Mouse (Mus musculus) kidney, adult 8-10 months (tissue): ENCODE data around the gene Gfpt1.

Source experiments
- DNase-seq, 2 experiments: peaks; one replicate each; pipeline ENCODE4 v3.0.0; 2022

Gene Gfpt1

DNA sequence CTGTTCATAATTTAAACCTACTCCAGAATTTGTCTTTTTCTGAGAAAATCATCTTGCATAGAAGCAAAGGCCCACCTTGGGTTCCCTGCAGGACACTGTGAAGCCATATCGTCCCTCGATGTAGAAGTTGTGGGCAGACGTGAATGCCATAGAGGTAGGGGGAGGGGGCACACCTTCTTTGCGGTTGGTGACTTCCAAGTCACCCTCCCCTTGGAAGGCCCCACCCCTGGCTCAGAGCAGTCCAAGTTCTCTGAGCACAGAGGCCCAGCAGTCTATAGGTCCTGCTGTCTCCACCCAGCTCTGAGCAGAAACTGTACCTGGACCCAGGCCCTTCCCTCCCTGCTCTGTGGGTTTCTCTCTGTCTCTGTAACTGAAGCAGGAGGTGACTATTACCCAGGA lies 59.3 kb downstream of the Gfpt1 start:
- no peak for DNase-seq

- DNase-seq = peak in 1 of 2 experiments; percentile 20
Measured at GRCm38 (mm10) chr6:87102421-87102911, 59.8 kb downstream of the Gfpt1 start.

GRCm38 (mm10) chr6:87103314-87103713 lies 60.7 kb downstream of the Gfpt1 start:
- no peak for DNase-seq

DNA sequence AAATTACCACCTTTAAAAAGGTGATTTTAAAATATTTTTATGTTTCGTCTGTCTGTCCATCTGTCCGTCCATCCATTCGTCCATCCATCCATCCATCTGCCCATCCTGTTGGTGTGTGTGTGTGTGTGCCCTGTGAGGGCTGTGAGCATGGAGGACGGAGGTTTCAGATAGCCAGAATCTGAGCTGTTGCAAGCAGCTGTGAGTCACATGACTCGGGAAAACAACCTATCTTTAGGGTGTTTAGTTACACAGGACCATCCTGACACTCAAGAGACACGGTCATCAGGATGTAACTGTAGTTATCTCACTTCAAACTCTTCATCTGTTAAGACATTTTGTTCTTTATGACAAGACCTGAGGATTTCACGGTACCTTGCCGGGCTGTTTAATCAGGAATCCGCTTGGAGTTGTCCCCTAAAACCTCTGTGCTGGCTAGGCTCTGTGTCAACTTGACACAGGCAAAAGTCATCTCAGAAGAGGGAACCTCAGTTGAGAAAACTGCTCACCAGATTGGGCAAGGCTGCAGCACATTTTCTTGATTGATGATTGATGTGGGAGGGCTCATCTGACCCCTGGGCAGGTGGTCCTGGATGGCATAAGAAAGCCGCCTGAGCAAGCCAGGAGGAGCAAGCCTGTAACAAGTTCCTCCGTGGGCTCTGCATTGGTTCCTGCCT lies 61.6 kb downstream of the Gfpt1 start, which contains the start of gene D6Ertd527e:
Gene D6Ertd527e (plus strand): TSS at position 624 of the 674 bp plus-strand sequence.
- DNase-seq = no peak

GRCm38 (mm10) chr6:87111493-87111892 lies 68.8 kb downstream of the Gfpt1 start:
- no peak for DNase-seq

- DNase-seq = no peak
Measured at GRCm38 (mm10) chr6:87112125-87112524, 69.5 kb downstream of the Gfpt1 start.

DNA sequence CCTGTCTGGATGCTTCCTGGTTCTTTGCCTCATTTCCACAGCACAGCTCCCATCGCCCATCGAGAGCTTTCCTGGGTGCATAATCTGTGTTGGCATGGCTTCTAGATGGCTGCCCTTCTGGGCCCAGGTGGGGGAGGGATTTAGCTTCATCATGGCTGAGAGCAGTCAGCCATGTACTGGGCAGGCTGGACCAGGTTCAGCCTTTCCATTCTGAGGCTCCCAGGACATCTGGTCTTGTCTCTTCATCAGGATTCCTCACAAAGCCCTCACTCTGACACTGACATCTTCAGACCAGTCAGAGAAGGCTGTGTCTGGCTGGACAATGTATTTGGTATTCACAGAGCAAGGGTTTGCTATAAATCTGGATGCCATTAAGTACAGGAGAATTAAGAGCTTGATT lies 73.3 kb downstream of the Gfpt1 start:
- DNase-seq = no peak

DNA sequence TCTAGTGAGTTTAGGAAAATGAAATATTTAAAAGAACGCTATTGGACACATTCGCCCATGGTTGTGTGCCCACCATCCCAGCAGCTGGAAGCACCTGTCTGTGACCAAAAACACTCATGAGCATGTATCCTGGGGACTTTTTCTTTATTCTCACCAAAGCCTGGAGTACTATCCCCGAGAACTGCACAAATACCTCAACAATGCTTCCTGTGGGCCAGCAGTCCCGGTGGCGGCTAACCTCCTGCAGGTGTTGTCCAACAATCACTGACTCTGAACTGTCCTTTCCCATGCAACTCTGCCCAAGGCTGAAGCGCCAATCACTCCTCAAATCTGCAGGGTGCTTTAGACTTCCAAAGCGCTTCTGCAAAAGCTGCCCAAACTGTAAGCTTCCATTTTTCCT lies 74.0 kb downstream of the Gfpt1 start:
- DNase-seq = no peak

DNA sequence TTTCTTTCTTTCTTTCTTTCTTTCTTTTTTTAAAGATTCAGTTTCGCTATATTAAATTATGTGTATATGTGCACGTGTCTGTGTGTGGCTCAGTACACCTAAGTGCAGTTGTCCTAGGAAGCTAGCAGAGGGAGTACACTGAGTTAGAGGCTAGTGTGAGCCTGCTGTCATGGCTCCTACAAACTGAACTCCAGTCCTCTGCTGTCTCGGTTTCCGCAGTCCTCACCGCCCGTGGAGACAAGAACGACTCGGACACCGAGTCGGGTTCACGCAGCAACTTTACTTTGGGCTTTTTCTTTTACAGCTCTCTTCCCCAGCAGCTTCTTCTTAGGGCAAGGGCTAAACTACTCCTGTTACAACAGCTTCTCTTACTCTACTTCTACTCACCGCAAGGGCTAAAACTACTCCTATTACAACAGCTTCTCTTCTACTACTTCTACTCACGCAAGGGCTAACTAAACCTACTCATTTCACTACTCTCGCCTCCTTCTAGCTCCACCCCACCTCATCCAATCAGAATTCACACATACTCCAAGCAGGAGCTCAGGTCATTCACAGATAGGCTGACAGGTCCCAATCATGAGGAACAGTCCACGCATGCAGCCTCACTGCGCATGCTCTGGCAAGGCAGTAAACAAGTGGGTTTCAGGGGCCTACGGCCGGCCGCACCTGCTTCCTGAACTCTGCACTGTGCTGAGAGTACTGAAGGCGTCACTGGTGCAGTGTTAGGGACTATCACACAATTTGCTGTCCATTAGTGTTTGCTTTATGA lies 76.6 kb downstream of the Gfpt1 start:
- no peak for DNase-seq

GRCm38 (mm10) chr6:87119975-87120374 lies 77.3 kb downstream of the Gfpt1 start:
- DNase-seq = no peak

DNA sequence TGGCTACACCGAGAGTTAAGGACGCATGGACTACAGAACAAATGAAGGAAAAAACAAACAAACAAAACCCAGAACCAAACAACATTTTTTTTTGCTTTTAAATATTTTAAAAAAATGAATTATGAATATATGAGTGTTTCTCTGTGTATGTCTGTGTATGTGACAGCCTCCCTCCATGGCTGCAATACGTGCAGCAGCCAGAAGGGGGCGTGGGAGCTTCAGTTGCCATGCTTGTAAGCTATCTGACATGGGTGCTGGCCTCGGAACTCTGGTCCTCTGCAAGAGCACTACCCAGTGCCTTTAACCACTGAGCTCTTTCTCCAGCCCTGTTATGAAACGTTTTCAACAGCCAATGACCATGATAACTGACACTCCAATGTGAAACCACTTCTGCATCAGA lies 78.0 kb downstream of the Gfpt1 start:
- DNase-seq = no peak

DNA sequence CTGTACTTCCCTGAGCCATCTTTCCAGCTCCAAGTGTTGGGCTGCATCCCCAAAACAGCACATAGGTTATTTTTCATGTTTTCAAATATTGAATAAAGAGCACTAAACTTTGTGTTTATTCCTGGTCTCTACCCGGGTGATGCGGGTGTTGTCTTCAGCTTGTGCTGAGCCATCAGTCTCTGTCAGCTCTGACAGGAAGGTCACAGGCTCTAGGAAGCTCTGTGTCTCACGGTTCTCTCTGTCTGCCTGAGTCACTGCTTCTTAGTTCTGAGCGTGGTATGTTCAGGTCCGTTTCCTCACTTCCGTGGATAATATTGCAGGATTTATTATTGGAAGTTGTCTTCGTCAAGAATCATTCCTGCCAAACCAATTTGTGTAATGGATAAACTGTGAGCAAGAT lies 79.3 kb downstream of the Gfpt1 start:
- no peak for DNase-seq

DNA sequence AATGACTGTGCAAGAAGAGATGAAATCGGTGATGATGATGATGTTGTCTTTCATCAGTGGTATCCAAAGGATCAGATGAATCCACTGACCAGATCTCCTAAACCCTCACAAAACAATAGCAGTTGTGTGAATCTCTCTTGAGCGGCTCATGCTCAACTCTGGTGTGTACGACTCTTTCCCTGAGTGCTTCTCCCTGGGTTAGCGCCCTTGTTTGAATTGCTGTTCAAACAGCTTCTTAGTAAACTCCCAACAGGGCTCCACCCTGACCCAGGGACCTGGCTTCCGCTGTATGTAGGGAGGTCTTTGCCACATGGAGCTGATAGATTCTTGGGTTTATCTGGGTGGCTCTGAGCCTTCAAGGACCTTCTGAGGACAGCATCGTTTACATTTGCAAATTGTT lies 80.8 kb downstream of the Gfpt1 start:
- DNase-seq = no peak

GRCm38 (mm10) chr6:87123973-87124372 lies 81.3 kb downstream of the Gfpt1 start:
- no peak for DNase-seq

GRCm38 (mm10) chr6:87127049-87127753 lies 84.6 kb downstream of the Gfpt1 start:
- no peak for DNase-seq

GRCm38 (mm10) chr6:87129861-87130260 lies 87.2 kb downstream of the Gfpt1 start:
- DNase-seq = no peak

DNA sequence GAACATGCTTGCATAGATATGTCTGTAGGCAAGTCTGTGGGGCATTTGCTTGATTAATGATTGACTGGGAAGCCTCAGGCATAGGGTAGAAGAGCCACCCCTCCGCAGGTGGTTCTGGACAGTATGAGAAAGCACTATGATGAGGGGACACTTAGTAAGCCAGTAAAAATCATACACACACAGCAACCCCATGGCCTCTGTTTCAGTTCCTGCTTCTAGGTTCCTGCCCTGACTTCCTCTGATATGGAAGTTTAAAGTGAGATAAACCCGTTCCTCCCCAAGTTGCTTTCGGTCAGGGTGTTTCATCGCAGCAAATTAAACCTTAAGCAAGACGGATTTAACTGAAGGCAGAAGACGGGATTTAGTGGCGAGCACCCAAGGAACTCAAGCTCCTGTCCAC lies 88.0 kb downstream of the Gfpt1 start:
- no peak for DNase-seq

DNA sequence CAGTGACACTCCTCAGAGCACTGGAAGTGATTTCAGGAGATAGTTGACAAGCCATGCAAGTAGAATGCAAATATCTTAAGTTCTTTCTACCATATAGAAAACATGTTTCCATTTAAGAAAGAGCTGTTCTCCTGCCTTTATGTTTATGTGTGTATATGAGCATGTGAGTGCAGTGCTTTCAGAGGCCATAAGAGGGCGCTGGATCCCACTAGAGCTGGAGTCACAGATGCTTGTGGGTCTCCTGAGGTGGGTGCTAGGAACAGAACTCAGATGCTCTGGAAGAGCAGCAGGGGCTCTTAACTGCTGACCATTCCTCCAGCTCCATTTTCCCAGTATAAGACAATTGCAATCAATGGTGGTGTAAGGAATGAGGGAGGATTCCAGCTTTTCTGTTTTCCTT lies 88.4 kb downstream of the Gfpt1 start:
- no peak for DNase-seq

DNA sequence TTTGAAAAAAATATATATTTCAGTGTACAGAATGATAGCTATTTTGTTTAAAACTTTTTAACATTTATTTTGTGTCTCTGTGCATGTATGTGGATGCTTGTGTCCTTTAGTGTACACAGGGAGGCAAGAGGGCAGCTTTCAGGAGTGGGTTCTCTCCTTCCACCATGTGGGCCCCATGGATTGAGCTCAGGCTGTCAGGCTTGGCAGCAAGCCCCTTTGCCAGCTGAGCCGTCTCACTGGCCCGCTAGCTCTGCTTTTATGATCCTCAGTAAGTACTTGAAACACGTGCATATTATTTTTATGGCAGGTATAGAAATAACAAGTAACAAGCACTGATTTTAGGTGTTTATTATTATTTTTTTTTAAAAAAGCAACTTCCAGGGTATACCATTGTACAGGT lies 90.9 kb downstream of the Gfpt1 start:
- no peak for DNase-seq

DNA sequence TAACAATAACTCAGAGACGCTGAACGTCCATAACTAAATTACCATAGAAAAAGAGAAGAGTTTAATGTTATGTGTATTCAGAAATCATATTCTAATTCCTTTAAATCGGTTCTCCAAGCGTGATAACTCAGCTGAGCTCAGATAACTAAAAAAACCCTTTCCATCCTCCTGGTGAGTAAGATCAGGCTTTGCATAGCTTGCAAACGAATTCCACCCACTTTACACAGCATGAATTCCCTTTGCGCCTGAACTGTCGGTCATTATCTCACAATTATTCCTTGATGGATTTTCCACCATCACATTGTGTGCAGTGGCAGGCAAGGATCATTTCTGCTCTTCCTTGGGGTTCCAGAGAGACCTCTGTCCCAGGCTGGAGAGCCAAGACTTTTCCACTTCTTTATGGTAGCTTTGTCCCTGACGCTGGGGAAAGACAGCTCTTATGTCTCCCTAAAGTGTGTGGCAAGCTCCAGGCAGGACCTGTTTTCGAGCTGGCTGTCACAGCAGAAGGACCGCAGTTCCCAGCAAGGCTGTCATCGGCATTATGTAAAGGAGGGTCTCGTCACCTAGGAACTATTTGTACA lies 91.4 kb downstream of the Gfpt1 start:
- no peak for DNase-seq

DNA sequence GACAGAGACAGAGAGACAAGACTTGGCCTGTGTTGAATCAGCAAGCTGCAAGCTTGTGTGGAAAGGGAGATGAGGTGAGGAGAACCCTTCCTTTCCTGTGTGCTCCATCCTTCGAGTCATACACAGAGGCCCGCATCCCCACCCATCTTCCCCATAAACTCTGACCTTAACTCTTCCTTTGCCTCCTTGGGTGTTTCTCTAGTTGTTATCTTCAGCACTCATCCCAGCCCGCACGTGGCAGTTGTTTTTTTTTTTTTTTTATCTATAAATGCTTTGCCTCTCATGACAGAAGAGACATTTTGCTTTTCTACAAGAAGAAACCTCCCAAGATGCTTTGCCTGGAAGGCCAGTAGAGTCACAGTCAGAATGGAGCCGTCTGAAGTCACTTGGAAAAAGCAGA lies 95.8 kb downstream of the Gfpt1 start:
- no peak for DNase-seq

DNA sequence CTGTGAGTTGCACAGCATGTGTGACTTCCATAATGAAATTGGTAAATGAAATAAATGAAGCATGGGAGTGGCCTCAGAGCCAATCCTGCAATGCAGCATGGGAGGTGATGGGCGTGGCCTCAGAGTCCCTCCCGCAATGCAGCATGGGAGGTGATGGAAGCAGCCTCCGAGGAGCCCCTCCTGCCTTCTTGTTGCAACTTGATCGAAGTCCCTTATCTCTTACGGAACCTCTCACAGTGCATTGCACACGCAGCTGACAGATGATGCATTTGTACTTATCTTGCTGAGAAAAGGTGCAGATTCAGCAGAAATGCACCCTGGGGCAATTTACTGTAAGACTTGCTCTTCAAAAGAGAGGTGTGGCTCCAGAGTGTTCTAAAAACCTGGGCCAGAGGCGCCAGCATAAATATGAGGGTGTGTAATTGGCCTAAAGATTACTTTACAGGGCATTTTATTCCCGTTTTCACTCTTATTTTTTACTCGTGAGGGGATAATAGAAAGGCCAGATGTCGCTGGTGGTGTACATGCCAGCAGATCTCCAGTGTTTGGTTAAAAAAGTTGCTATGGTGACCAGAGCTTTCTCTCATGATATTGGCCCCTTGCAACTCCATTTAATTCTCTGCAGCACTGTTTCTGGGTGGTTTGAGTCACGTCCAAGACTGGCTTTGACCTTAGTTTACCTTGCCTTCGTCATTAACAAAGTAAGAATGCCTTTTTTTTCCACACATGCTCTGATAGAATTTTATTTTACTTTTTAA lies 97.3 kb downstream of the Gfpt1 start:
- no peak for DNase-seq
